Mouse (Mus musculus) midbrain, embryonic 12.5 days (tissue): ENCODE results near the gene Zic1. TPM values are rescaled to one million over a fixed set of nuclear protein-coding genes. Genes with fewer than 3 reads are reported as not detected.

Experiments used
- polyA plus RNA-seq: library from polyadenylated mRNA; unstranded; fragments of >200 nt; fragmentation: Nextera tagmentation; extraction: Ambion mirVana; gene quantifications from 2 replicates; pipeline ENCODE4 v1.2.1, GENCODE M21; 2016

The Zic1 gene
- polyA plus RNA-seq, 1 experiment from 2014 or later: 11.9 TPM

Other genes with a start within 250 kb of the Zic1 start
- 44.6 and 76.9 TPM in 2 replicates for gene Zic4, start 3.4 kb downstream of the Zic1 start, polyA plus RNA-seq